Mouse (Mus musculus) liver, adult 2 months (tissue): ENCODE data around the gene Ppfia3.
"Not testable (repeated sequence)": the region's sequence is repeated elsewhere in the genome, so short reads cannot be mapped to it uniquely, and the experiment has no call there.

Source experiments
- CTCF ChIP-seq: fragments of 200-500 bp; IDR thresholded peaks from 2 replicates; pipeline ENCODE4 v1.5.1; 2011; ENCODE audit warnings: low read depth, low read length, control low read depth
- POLR2A ChIP-seq: fragments of 200-500 bp; IDR thresholded peaks from 2 replicates; pipeline ENCODE4 v1.6.1; 2011; ENCODE audit warnings: low read length, control low read depth; ENCODE audit not compliant: insufficient read depth; ENCODE audit errors: extremely low read depth

GRCm38 (mm10) chr7:45359081-45359480, 7.7 kb downstream of the Ppfia3 start:
- TF ChIP-seq CTCF, POLR2A: not testable (repeated sequence)
